In the genomic region with DNA sequence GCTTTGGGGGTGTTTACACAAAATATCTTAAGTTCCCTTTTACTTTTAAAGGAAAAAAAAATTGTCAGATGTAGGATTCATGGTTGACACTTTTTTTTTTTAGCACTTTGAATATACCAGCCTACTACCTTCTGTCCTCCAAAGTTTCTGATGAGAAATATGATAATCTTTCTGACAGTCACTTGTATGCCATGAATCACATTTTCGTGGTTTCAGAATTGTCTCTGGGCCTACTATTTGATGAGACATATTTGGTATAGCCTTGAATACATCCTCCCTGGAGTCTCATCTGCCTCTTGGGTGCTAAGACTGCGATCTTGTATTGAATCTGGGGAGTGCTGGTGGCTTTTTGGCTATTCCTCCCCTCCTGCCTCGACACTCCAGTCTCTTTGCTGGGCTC, we compare ENCODE assay signal across 27 mouse cellular contexts. TPM values are rescaled to one million over a fixed set of nuclear protein-coding genes. Genes with fewer than 3 reads are reported as not detected.
DNase-seq lines count a peak whose midpoint lies in the region; ATAC-seq and TF ChIP-seq lines count a peak whose summit lies in the region.
"Had no signal": no experiment of that assay in that cellular context is flagged by ENCODE, and none has a peak within 500 bp of the region (broad histone marks: within the 10 kb centered on the region; RNA-seq: fewer than 3 reads in every experiment).

No protein-coding gene starts in this region.

- H3K4me2 ChIP-seq in liver, embryonic 12.5 days: peak overlapping the region; percentile 24
- H3K4me2 ChIP-seq in liver, postnatal 0 days (ENCODE audit: low read depth, low read length): no peak overlapping the region
- no peak overlapping the region for H3K4me2 ChIP-seq in liver, embryonic 13.5 days
- H3K4me2 ChIP-seq: embryonic facial prominence, embryonic 12.5 days; embryonic facial prominence, embryonic 15.5 days; heart, embryonic 12.5 days; heart, embryonic 15.5 days; hindbrain, embryonic 13.5 days had no signal

- no peaks in the 10 kb centered on the region for H3K36me3 ChIP-seq in liver, embryonic 12.5 days
- no peaks in the 10 kb centered on the region for H3K36me3 ChIP-seq in liver, postnatal 0 days (replicated peaks; ENCODE audit: insufficient read depth, low read length)
- no peaks in the 10 kb centered on the region for H3K36me3 ChIP-seq in liver, embryonic 13.5 days
- H3K36me3 ChIP-seq: embryonic facial prominence, embryonic 12.5 days; embryonic facial prominence, embryonic 15.5 days; heart, embryonic 12.5 days; heart, embryonic 15.5 days; hindbrain, embryonic 10.5 days; hindbrain, embryonic 13.5 days had no signal

- no peaks in the 10 kb centered on the region for H3K27me3 ChIP-seq in liver, embryonic 12.5 days (replicated peaks)
- H3K27me3 ChIP-seq in liver, postnatal 0 days (ENCODE audit: insufficient read depth, low read length): no peaks in the 10 kb centered on the region
- H3K27me3 ChIP-seq in liver, embryonic 13.5 days: no peaks in the 10 kb centered on the region
- H3K27me3 ChIP-seq: embryonic facial prominence, embryonic 12.5 days; embryonic facial prominence, embryonic 15.5 days; heart, embryonic 12.5 days; heart, embryonic 15.5 days; hindbrain, embryonic 13.5 days had no signal

- ATAC-seq in liver, embryonic 12.5 days: no peak
- no peak for ATAC-seq in liver, postnatal 0 days
- no peak for ATAC-seq in liver, embryonic 13.5 days (ENCODE audit: low read depth)
- ATAC-seq: activated CD4-positive, CD25-positive, alpha-beta regulatory T cell, adult 4 months; CD4-positive, CD25-positive, alpha-beta regulatory T cell, adult 4 months; forebrain, embryonic 14.5 days; forebrain, postnatal 0 days; hindbrain, embryonic 16.5 days had no signal

- no peaks in the 10 kb centered on the region for H3K9me3 ChIP-seq in liver, embryonic 12.5 days (replicated peaks)
- no peaks in the 10 kb centered on the region for H3K9me3 ChIP-seq in liver, postnatal 0 days (ENCODE audit: low read length)
- H3K9me3 ChIP-seq in liver, embryonic 13.5 days (replicated peaks): no peaks in the 10 kb centered on the region
- H3K9me3 ChIP-seq: embryonic facial prominence, embryonic 12.5 days; embryonic facial prominence, embryonic 15.5 days; heart, embryonic 12.5 days; heart, embryonic 15.5 days; hindbrain, embryonic 10.5 days; hindbrain, embryonic 13.5 days had no signal

- no peak for TF ChIP-seq CTCF in liver, postnatal 0 days (IDR thresholded peaks at IDR 0.05; ENCODE audit: low read depth)

- 0 out of 2 replicates have a peak overlapping the region, but pooled peaks have one; percentile 35 for H3K9ac ChIP-seq in liver, embryonic 12.5 days
- H3K9ac ChIP-seq in liver, postnatal 0 days (replicated peaks): no peak overlapping the region
- no peak overlapping the region for H3K9ac ChIP-seq in liver, embryonic 13.5 days
- H3K9ac ChIP-seq: embryonic facial prominence, embryonic 12.5 days; embryonic facial prominence, embryonic 15.5 days; forebrain, postnatal 0 days; heart, embryonic 12.5 days; heart, embryonic 15.5 days; hindbrain, embryonic 13.5 days had no signal

- H3K4me1 ChIP-seq in liver, embryonic 12.5 days: peaks cover 91% of the 10 kb centered on the region
- peaks cover 23% of the 10 kb centered on the region for H3K4me1 ChIP-seq in liver, postnatal 0 days (ENCODE audit: insufficient read depth)
- peaks cover 83% of the 10 kb centered on the region for H3K4me1 ChIP-seq in liver, embryonic 13.5 days (replicated peaks)
- H3K4me1 ChIP-seq: hindbrain, embryonic 10.5 days; hindbrain, embryonic 13.5 days had no signal

- H3K4me3 ChIP-seq in liver, embryonic 12.5 days: no peak overlapping the region
- H3K4me3 ChIP-seq in liver, postnatal 0 days (ENCODE audit: low read depth, low read length): no peak overlapping the region
- no peak overlapping the region for H3K4me3 ChIP-seq in liver, embryonic 13.5 days (replicated peaks)
- H3K4me3 ChIP-seq: embryonic facial prominence, embryonic 12.5 days; embryonic facial prominence, embryonic 15.5 days; heart, embryonic 12.5 days; heart, embryonic 15.5 days; hindbrain, embryonic 10.5 days; hindbrain, embryonic 13.5 days had no signal

- DNase-seq in frontal cortex, adult 2 months (ENCODE audit: extremely low spot score in 1 of 2, low spot score in 1 of 2): peak; percentile 38 to 56
- DNase-seq in frontal cortex, postnatal 36 days (ENCODE audit: low spot score in 2 of 2): no peak
- DNase-seq in liver, postnatal 0 days: no peak
- DNase-seq in liver, embryonic 13.5 days: no peak
- DNase-seq in cerebellum, adult 9-11 months: no peak
- no peak for DNase-seq in layer of hippocampus, postnatal 36 days
- DNase-seq: adrenal gland, adult 8-10 months; adrenal gland, postnatal 25 days; cerebellum, adult 18-20 months; cerebellum, adult 9-10 months; cerebellum, postnatal 25 days; forebrain, postnatal 0 days; gastrocnemius, postnatal 25 days; heart, adult 18-20 months; heart, postnatal 10 days; heart, postnatal 36 days had no signal

- WGBS in liver, embryonic 12.5 days (ENCODE audit: insufficient replicate concordance): 54% methylated on average over 3 of the region's 3 CpGs
- WGBS in liver, postnatal 0 days (ENCODE audit: insufficient replicate concordance): 69% methylated on average over 3 of the region's 3 CpGs
- WGBS in liver, embryonic 13.5 days (ENCODE audit: insufficient replicate concordance): 45% methylated on average over 3 of the region's 3 CpGs

- TF ChIP-seq EP300 in liver, postnatal 0 days (IDR thresholded peaks at IDR 0.05; ENCODE audit: low read depth): no peak

- H3K27ac ChIP-seq in liver, embryonic 12.5 days: peak overlapping the region; percentile 65
- no peak overlapping the region for H3K27ac ChIP-seq in liver, postnatal 0 days (ENCODE audit: low read depth)
- peak overlapping the region; percentile 72 for H3K27ac ChIP-seq in liver, embryonic 13.5 days
- H3K27ac ChIP-seq: embryonic facial prominence, embryonic 12.5 days; embryonic facial prominence, embryonic 15.5 days; heart, embryonic 15.5 days; hindbrain, embryonic 10.5 days; hindbrain, embryonic 13.5 days had no signal

RNA-seq across cellular contexts. Expression of a gene that starts 8.8 kb away (rescaled TPM):
- polyA plus RNA-seq in frontal cortex, adult 2 months (2012; rRNA removed): 10.1 and 11.5 TPM in 2 replicates
- polyA plus RNA-seq in liver, embryonic 12.5 days (2016; fragmentation: Nextera tagmentation; extraction: Ambion mirVana): 5.9 and 6.3 TPM in 2 replicates
- polyA plus RNA-seq in liver, postnatal 0 days (2015; fragmentation: Nextera tagmentation; extraction: Ambion mirVana): 3.4 and 3.9 TPM in 2 replicates
- polyA plus RNA-seq in liver, embryonic 13.5 days (2015; fragmentation: Nextera tagmentation; extraction: Ambion mirVana): 4.0 and 5.1 TPM in 2 replicates
- 10 to 100 TPM in 1 of 2 experiments, 1 to 10 TPM in 1; 9.7 to 10.9 TPM for total RNA-seq in layer of hippocampus, postnatal 36 days (2021)

Comparison
In these comparisons a context has a peak if more than half of its experiments do, and no peak if none do; other contexts are left out.
1. DNase-seq: peak in frontal cortex, adult 2 months (2 of 2); none in frontal cortex, postnatal 36 days (0 of 2), liver, postnatal 0 days (single experiment), liver, embryonic 13.5 days (single experiment), cerebellum, adult 9-11 months (single experiment) and layer of hippocampus, postnatal 36 days (0 of 2).